Mouse (Mus musculus): ENCODE results near the gene E030030I06Rik. TPM values are rescaled to one million over a fixed set of nuclear protein-coding genes. Genes with fewer than 3 reads are reported as not detected.
"Not testable (repeated sequence)": the region's sequence is repeated elsewhere in the genome, so short reads cannot be mapped to it uniquely, and the experiment has no call there.

Gene E030030I06Rik
- polyA plus RNA-seq, 1 experiment from 2014 or later = 18.6 TPM

DNA sequence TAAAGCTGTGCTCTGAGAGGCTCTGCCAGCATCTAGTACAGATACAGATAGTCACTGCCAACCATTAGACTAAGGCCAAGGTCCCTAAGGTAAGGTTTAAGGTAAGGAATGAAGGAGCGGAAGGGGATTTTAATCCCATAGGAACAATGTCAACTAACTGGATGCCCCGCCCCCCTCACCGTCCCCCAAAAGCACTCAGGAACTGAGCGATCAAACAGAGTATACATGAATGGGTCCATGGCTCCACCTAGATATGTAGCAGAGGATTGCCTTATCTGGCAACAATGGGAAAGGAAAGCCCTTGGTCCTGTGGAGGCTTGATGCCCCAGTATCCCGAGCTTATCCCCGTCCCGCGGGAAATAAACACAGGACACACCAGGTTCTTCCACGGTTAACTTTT lies 14.2 kb upstream of the E030030I06Rik start:
- H3K27ac ChIP-seq = not testable (repeated sequence)
- H3K4me3 ChIP-seq = peak overlapping the region; percentile 39
- 12% methylated on average over 9 of the region's 9 CpGs for WGBS

DNA sequence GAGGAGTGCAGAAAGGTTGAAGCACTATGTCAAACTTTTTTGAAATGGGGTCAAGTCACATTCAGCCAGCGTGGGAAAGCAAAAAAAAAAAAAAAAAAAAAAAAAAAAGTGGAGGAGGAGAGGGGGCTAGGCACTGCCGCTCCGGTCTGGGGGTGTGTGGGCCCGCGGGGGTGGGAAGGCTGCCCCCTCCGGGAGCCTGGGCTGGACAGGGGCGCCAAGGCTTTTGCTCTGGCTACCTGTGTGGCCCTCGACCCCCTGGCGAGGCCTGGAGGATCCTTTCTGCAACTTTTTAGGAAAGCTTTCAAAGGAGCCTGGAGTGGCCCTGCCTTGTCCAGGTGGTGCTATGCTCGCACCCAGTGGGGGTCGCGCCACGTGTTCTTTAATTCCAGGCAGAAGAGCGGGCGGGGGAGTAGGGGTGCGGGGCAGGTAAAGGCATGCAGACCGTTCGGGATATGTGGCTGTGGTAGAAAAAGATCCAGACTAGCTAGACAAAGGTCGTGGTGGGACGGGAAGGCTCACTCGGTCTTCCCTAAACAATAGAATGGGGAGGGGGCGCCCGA lies 10.6 kb upstream of the E030030I06Rik start:
- no peak overlapping the region; the same call in 1 of the 2 replicates for H3K4me3 ChIP-seq
- no peak overlapping the region for H3K27ac ChIP-seq
- H3K9me3 ChIP-seq = no peaks in the 10 kb centered on the region
- peaks cover 78% of the 10 kb centered on the region for H3K27me3 ChIP-seq (ENCODE audit: insufficient read depth, poor library complexity, severe bottlenecking)
- WGBS = 3% methylated on average over 23 of the region's 23 CpGs
- H3K36me3 ChIP-seq = no peaks in the 10 kb centered on the region
- no peak for DNase-seq (ENCODE audit: low spot score)
- peaks cover 11% of the 10 kb centered on the region for H3K4me1 ChIP-seq

More for the DNA sequence above, 14.2 kb upstream of the E030030I06Rik start:
- peaks cover 41% of the 10 kb centered on the region for H3K27me3 ChIP-seq (ENCODE audit: insufficient read depth, poor library complexity, severe bottlenecking)
- not testable (repeated sequence) for DNase-seq (ENCODE audit: low spot score); H3K9me3 ChIP-seq; H3K4me1 ChIP-seq; H3K36me3 ChIP-seq

DNA sequence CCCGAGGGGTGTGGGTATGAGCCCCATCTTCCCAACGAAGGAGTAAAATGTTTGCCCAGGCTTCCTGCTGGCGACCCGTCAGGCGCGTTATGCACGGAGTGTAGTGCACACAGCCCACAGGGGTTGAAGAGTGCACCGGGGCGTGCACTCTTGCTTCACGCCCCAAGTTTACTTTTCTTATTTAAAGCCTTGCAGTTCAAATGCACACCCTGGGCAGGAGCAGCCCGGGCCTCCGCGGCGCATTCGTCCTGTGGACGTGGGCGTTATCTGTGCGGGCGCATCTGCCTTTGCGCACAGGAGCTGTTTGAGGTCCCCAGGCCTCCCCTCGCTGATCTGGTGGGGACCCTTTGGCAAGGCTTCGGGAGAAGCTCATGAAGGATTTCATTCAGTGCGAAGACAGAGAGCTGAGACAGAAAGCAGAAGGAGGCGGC lies 10.1 kb upstream of the E030030I06Rik start:
- Histone ChIP-seq H3K36me3 (no peaks in the 10 kb centered on the region), H3K27me3 (ENCODE audit: insufficient read depth, poor library complexity, severe bottlenecking) (peaks cover 83% of the 10 kb centered on the region), H3K4me1 (peaks cover 11% of the 10 kb centered on the region), H3K9me3 (no peaks in the 10 kb centered on the region), H3K4me3 (peak overlapping the region; percentile 59), H3K27ac (no peak overlapping the region)
- under 1% methylated on average over 24 of the region's 24 CpGs for WGBS
- DNase-seq (ENCODE audit: low spot score) = no peak

DNA sequence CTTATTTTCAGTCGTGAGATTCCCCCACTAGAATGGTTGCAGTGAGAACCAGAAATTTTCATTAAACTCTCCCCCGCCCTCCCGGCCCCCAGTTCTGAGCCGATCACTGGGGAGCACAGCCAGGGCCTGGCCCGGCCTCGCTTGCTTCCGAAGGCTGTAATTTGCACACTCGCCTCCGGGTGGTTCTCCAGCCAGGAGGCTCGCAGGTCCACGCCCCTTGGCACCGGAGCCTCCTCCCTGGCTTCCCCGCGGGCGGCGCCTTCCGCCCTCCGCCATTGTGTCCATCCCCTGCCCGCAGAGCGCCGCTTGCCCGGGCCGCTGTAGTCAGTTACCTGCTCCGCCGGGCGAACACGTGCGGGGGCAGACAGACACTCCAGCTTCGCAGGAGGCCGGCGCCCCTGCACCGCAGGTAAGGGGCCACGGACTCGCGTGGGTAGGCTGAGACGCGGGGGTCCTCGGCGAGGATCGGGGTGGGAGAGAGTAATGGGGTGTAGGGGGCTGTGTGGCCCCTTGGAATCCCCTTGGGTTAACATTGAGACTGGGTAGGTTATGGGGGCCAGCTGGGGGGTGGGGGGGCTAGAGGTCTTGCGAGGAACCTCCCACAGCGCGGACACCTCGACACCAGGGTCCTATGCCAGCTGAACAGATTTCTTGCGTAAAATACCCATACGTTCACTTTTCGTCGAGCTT lies 9.4 kb upstream of the E030030I06Rik start, which contains the start of the genes Raet1e and H60b:
Gene Raet1e, plus strand, starts transcription at position 260 of the 690 bp plus-strand sequence.
Gene H60b, plus strand, starts transcription at position 277 of the 690 bp plus-strand sequence.
- H3K36me3 ChIP-seq; H3K9me3 ChIP-seq; H3K27ac ChIP-seq; DNase-seq (ENCODE audit: low spot score): not testable (repeated sequence)
- peaks cover 11% of the 10 kb centered on the region for H3K4me1 ChIP-seq
- peaks cover 90% of the 10 kb centered on the region for H3K27me3 ChIP-seq (ENCODE audit: insufficient read depth, poor library complexity, severe bottlenecking)
- WGBS = under 1% methylated on average over 48 of the region's 48 CpGs
- H3K4me3 ChIP-seq = peak within 1 kb of the TSS; percentile 59

DNA sequence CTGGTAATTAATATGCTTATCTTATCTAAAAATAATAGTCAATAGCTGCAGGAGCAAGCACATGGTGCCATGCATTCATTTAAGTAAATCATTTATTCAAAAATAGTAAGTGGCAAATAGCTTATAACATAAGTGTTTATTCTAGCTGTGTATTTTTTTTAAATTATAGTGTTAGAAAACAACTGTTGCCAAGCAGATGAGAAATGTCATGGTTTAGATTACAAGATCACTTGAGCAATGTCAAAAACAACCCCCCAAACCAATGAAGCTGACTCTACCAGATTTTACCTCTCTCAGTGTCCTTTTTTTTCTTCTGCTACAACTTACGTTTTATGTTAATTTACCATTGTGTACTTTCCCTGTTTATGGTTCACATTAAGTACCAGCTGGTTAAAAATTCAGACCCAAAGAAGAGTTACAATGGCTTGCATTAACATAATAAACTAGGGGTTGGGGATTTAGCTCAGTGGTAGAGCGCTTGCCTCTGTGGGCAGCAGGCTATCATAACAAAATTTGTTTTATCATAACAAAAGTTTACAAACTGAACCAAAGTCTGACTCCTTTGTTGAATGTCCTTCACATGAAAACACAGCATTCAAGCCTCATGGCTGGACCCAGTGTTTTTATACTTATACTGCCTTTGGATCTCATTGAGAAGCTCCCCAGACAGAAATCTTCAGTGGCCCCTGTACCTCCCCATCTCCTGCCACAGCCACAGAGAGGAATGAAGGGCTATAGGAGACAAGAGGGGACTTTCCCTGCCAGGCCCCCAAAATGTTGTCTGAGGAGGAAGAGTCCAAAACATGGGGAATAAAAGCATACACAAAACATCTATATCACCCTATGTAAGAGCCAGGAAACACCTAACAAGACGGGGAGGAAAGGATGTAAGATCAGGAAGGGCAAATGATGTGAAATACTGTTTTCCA lies 6.1 kb upstream of the E030030I06Rik start:
- no peak for DNase-seq (ENCODE audit: low spot score)
- Histone ChIP-seq H3K27ac (no peak overlapping the region), H3K27me3 (ENCODE audit: insufficient read depth, poor library complexity, severe bottlenecking) (peaks cover 92% of the 10 kb centered on the region), H3K4me1 (peaks cover 21% of the 10 kb centered on the region), H3K4me3 (no peak overlapping the region), H3K36me3 (no peaks in the 10 kb centered on the region), H3K9me3 (no peaks in the 10 kb centered on the region)
- 18% methylated on average over 3 of the region's 3 CpGs for WGBS

DNA sequence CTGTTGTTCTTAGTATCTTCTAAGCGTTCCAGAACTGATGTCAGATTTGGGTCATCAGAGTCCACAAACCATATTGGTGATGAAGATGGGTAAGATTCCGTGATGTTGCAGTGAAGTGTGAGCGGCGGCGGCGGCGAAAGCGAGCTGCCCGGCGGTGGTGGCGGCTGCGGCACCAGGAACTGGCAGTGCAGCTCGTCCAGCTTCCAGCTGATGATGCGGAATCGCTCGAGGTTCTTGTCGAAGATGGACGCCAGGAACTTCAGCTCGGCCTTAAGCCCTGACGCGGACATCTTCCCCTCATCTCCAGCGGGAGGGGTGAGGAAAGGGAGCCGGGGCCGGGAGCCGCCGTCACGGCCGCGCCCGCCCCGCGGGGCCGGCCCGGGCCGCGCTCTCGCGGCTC lies 5.1 kb upstream of the E030030I06Rik start:
- not testable (repeated sequence) for H3K9me3 ChIP-seq; H3K27ac ChIP-seq; H3K36me3 ChIP-seq; DNase-seq (ENCODE audit: low spot score)
- WGBS = 0% methylated on average over 38 of the region's 38 CpGs
- H3K27me3 ChIP-seq (ENCODE audit: insufficient read depth, poor library complexity, severe bottlenecking) = peaks cover 86% of the 10 kb centered on the region
- H3K4me1 ChIP-seq = peaks cover 22% of the 10 kb centered on the region
- peak overlapping the region; percentile 45 for H3K4me3 ChIP-seq

DNA sequence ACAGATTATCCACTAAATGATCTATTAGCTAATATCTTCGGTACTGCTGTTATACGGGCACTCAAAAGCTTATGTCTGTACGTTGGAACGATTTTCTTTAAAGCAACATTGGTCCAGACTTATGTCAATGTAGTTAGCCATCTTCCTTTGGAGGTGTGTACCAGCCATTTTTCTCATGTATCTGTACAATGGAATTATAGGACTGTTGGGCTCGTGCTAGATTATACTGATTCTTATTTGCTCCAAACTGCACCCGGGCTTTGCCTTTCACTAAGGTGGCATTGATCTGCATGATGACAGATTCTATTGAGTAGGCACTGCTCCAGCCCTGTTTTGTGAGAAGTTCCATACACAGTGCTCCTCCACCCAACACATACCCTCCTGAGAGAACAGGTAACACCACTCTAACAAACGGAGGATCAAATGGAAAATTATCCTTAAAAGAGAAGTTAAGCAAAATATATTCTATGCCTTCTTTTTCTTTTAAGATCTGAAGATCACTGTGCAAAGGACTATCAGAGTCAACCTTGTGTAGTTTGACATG lies 4.1 kb upstream of the E030030I06Rik start:
- H3K9me3 ChIP-seq; H3K27ac ChIP-seq; DNase-seq (ENCODE audit: low spot score); H3K36me3 ChIP-seq; H3K4me3 ChIP-seq: not testable (repeated sequence)
- peaks cover 15% of the 10 kb centered on the region for H3K4me1 ChIP-seq
- WGBS = 11% methylated on average over 7 of the region's 7 CpGs
- peaks cover 77% of the 10 kb centered on the region for H3K27me3 ChIP-seq (ENCODE audit: insufficient read depth, poor library complexity, severe bottlenecking)

DNA sequence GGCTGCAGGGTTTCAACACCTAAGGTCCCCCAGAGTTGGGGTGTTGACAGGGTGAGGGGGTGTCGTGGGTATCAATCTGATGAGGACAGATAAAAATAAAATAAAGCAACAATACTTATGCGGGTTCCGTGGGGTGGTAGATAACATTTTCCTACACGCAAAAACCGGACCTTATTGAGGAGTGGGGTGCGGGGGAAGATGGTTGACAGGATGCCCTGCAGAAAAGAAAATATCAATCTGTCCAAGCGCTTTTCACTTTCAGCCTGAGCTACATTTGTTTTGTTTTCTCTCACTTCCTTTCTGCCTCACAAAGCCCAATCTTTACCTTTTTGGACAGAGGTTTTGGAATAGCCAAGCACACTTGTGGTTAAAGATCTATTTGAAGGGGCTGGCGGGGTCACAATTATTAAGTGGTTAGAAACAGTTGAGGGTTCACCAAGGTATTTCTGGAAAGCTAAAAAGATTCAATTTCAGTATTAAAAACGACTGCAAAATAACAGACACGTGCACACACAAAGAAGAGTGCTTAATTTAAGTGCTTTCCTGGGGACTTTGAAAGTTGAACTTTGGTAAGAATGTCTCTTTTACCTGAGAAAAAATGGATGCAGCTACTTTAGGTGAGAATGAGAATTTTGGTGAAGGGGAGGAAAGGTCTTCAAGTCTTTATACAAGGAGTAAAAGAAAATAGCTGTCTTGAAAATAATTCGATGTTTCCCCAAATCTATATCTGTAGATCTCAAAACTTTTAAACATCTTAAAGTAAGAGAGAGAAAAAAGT lies 3.0 kb upstream of the E030030I06Rik start:
- not testable (repeated sequence) for H3K4me3 ChIP-seq; H3K27ac ChIP-seq; H3K9me3 ChIP-seq; H3K36me3 ChIP-seq; DNase-seq (ENCODE audit: low spot score)
- 3% methylated on average over 11 of the region's 11 CpGs for WGBS
- peaks cover 12% of the 10 kb centered on the region for H3K4me1 ChIP-seq
- H3K27me3 ChIP-seq (ENCODE audit: insufficient read depth, poor library complexity, severe bottlenecking) = peaks cover 66% of the 10 kb centered on the region

DNA sequence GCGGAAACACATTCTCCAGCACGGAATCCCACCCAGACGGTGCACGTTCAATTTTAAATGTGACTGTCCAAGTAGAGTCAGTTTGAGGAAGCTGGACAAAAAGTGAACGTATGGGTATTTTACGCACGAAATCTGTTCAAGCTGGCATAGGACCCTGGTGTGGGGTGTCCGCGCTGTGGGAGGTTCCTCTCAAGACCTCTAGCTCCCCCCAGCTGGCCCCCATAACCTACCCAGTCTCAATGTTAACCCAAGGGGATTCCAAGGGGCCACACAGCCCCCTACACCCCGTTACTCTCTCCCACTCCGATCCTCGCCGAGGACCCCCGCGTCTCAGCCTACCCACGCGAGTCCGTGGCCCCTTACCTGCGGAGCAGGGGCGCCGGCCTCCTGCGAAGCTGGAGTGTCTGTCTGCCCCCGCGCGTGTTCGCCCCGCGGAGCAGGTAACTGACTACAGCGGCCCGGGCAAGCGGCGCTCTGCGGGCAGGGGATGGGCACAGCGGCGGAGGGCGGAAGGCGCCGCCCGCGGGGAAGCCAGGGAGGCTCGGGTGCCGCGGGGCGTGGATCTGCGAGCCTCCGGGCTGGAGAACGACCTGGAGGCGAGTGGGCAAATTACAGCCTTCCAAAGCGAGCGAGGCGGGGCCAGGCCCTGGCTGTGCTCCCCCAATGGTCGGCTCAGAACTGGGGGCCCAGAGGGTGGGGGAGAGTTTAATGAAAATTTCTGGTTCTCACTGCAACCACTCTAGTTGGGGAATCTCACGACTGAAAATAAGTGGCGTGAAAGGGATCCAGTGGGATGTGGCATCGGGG lies 2.2 kb upstream of the E030030I06Rik start:
- H3K36me3 ChIP-seq; DNase-seq (ENCODE audit: low spot score); H3K27ac ChIP-seq; H3K9me3 ChIP-seq: not testable (repeated sequence)
- 1% methylated on average over 55 of the region's 55 CpGs for WGBS
- peak overlapping the region; percentile 77 for H3K4me3 ChIP-seq
- H3K27me3 ChIP-seq (ENCODE audit: insufficient read depth, poor library complexity, severe bottlenecking) = peaks cover 58% of the 10 kb centered on the region
- H3K4me1 ChIP-seq = peaks cover 12% of the 10 kb centered on the region

DNA sequence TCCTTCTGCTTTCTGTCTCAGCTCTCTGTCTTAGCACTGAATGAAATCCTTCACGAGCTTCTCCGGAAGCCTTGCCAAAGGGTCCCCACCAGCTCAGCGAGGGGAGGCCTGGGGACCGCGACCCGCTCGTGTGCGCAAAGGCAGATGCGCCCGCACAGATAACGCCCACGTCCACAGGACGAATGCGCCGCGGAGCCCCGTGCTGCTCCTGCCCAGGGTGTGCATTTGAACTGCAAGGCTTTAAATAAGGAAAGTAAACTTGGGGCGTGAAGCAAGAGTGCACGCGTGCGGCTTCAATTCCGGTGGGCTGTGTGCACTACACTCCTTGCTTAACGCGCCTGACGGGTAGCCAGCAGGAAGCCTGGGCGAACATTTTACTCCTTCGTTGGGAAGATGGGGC lies 1.5 kb upstream of the E030030I06Rik start:
- no peak for DNase-seq (ENCODE audit: low spot score)
- peaks cover 51% of the 10 kb centered on the region for H3K27me3 ChIP-seq (ENCODE audit: insufficient read depth, poor library complexity, severe bottlenecking)
- H3K4me3 ChIP-seq = peak overlapping the region; percentile 77
- H3K9me3 ChIP-seq = no peaks in the 10 kb centered on the region
- whole genome bisulfite sequencing = under 1% methylated on average over 27 of the region's 27 CpGs
- no peak overlapping the region for H3K27ac ChIP-seq
- H3K4me1 ChIP-seq = peaks cover 12% of the 10 kb centered on the region
- 0 out of 2 replicates have a peak, but pooled peaks cover 4% of the 10 kb centered on the region for H3K36me3 ChIP-seq

DNA sequence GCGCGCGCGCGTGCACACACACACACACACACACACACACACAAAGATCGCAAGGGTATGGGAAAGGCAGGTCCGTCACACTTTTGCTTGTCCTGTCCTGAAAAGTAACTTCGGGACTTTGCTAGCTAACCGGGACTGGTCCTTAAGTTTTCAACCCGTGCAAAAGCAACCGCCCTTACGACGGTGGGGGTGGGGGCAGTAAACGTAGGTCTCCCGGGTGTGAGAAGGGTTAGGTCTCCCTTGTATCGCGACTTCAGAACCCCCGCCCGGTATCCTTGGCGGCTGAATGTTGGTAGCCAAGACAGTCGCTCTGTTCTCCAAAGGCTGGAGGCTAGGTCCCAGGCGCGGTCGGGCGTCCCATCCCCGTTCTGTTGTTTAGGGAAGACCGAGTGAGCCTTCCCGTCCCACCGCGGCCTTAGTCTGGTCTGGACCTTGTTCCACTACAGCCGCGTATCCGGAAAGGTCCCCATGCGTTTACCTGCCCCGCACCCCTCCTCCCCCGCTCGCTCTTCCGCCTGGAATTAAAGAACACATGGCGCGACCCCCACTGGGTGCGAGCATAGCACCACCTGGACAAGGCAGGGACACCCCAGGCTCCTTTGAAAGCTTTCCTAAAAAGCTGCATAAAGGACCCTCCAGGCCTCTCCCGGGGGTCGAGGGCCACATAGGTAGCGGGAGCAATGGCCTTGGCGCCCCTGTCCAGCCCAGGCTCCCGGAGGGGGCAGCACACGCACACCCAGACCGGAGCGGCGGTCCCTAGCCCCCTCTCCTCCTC lies 808 bp upstream of the E030030I06Rik start:
- H3K27ac ChIP-seq = peak overlapping the region; percentile 93; the same call in 1 of the 2 replicates
- peaks cover 12% of the 10 kb centered on the region for H3K4me1 ChIP-seq
- H3K36me3 ChIP-seq = 0 out of 2 replicates have a peak, but pooled peaks cover 4% of the 10 kb centered on the region
- H3K27me3 ChIP-seq (ENCODE audit: insufficient read depth, poor library complexity, severe bottlenecking) = peaks cover 44% of the 10 kb centered on the region
- peak overlapping the region; percentile 77 for H3K4me3 ChIP-seq
- DNase-seq (ENCODE audit: low spot score) = no peak
- WGBS = under 1% methylated on average over 48 of the region's 50 CpGs
- H3K9me3 ChIP-seq = no peaks in the 10 kb centered on the region
